10 mouse cellular contexts compared by ENCODE assay signal in genomic region chr2:174284807-174285457, GRCm38 (mm10). TPM values are rescaled to one million over a fixed set of nuclear protein-coding genes. Genes with fewer than 3 reads are reported as not detected.
DNase-seq lines count a peak whose midpoint lies in the region; ATAC-seq lines count a peak whose summit lies in the region.
"Had no signal": no experiment of that assay in that cellular context is flagged by ENCODE, and none has a peak within 500 bp of the region (broad histone marks: within the 10 kb centered on the region; RNA-seq: fewer than 3 reads in every experiment).

No protein-coding gene starts in this region.

- peaks cover 91% of the 10 kb centered on the region for H3K36me3 ChIP-seq in heart, embryonic 13.5 days
- H3K36me3 ChIP-seq in hindbrain, embryonic 16.5 days (ENCODE audit: control insufficient read depth, insufficient read depth, low read length): peaks cover 34% of the 10 kb centered on the region
- peaks cover 43% of the 10 kb centered on the region for H3K36me3 ChIP-seq in midbrain, embryonic 16.5 days (ENCODE audit: control insufficient read depth, insufficient read depth, low read length)

- no peak overlapping the region for H3K9ac ChIP-seq in heart, embryonic 13.5 days
- no peak overlapping the region for H3K9ac ChIP-seq in hindbrain, embryonic 16.5 days (ENCODE audit: low read depth, low read length)
- no peak overlapping the region for H3K9ac ChIP-seq in midbrain, embryonic 16.5 days (ENCODE audit: low read depth, low read length)

- no peak for ATAC-seq in heart, embryonic 13.5 days (ENCODE audit: extremely low read depth, insufficient number of reproducible peaks, low FRiP score, low TSS enrichment)
- no peak for ATAC-seq in hindbrain, embryonic 16.5 days
- ATAC-seq in midbrain, embryonic 16.5 days: no peak
- ATAC-seq: CD4-positive, CD25-positive, alpha-beta regulatory T cell, adult 4 months; inflammation-experienced regulatory T-cells, adult 6 months had no signal

- peaks cover 75% of the 10 kb centered on the region for H3K27me3 ChIP-seq in heart, embryonic 13.5 days (replicated peaks)
- peaks cover 29% of the 10 kb centered on the region for H3K27me3 ChIP-seq in hindbrain, embryonic 16.5 days (replicated peaks; ENCODE audit: control insufficient read depth, insufficient read depth, low read length)
- peaks cover 27% of the 10 kb centered on the region for H3K27me3 ChIP-seq in midbrain, embryonic 16.5 days (ENCODE audit: control insufficient read depth, insufficient read depth, low read depth, low read length)

- H3K4me1 ChIP-seq in heart, embryonic 13.5 days: peaks cover 10% of the 10 kb centered on the region
- peaks cover 11% of the 10 kb centered on the region for H3K4me1 ChIP-seq in hindbrain, embryonic 16.5 days (ENCODE audit: control insufficient read depth, insufficient read depth, low read depth, low read length)
- peaks cover 1% of the 10 kb centered on the region for H3K4me1 ChIP-seq in midbrain, embryonic 16.5 days (ENCODE audit: control insufficient read depth, insufficient read depth, low read length)

- H3K4me3 ChIP-seq in heart, embryonic 13.5 days: peak overlapping the region; percentile 35
- peak overlapping the region; percentile 32 for H3K4me3 ChIP-seq in hindbrain, embryonic 16.5 days (ENCODE audit: low read length)
- peak overlapping the region; percentile 32 for H3K4me3 ChIP-seq in midbrain, embryonic 16.5 days (ENCODE audit: low read depth, low read length)

- WGBS in heart, embryonic 13.5 days: 50% methylated on average over 56 of the region's 58 CpGs
- WGBS in hindbrain, embryonic 16.5 days: 56% methylated on average over 58 of the region's 58 CpGs
- 55% methylated on average over 58 of the region's 58 CpGs for WGBS in midbrain, embryonic 16.5 days

- peak overlapping the region; percentile 61 for H3K4me2 ChIP-seq in heart, embryonic 13.5 days
- H3K4me2 ChIP-seq in hindbrain, embryonic 16.5 days (ENCODE audit: low read length): peak overlapping the region; percentile 54
- H3K4me2 ChIP-seq in midbrain, embryonic 16.5 days (ENCODE audit: low read length): peak overlapping the region; percentile 53

- DNase-seq in heart, postnatal 4 days: no peak
- peak; percentile 65 for DNase-seq in embryo, embryonic 11 days
- no peak for DNase-seq in layer of hippocampus, postnatal 14 days (ENCODE audit: low spot score in 2 of 2)
- DNase-seq in urinary bladder, adult 2 months (ENCODE audit: low spot score): no peak
- DNase-seq in thymus, postnatal 25 days: no peak

- H3K27ac ChIP-seq in heart, embryonic 13.5 days (replicated peaks): no peak overlapping the region
- H3K27ac ChIP-seq in hindbrain, embryonic 16.5 days (ENCODE audit: low read depth, low read length): no peak overlapping the region
- H3K27ac ChIP-seq in midbrain, embryonic 16.5 days (ENCODE audit: low read length): no peak overlapping the region

- peaks cover 31% of the 10 kb centered on the region; the same call in 1 of the 2 replicates for H3K9me3 ChIP-seq in heart, embryonic 13.5 days
- peaks cover 22% of the 10 kb centered on the region for H3K9me3 ChIP-seq in hindbrain, embryonic 16.5 days (ENCODE audit: control insufficient read depth, low read length)
- peaks cover 19% of the 10 kb centered on the region; the same call in 1 of the 2 replicates for H3K9me3 ChIP-seq in midbrain, embryonic 16.5 days (replicated peaks; ENCODE audit: control insufficient read depth, low read length, poor library complexity, severe bottlenecking)

RNA-seq across cellular contexts. Expression of gene Gnas, which starts 0.8 kb away (rescaled TPM):
- polyA plus RNA-seq in heart, embryonic 13.5 days (2015; fragmentation: Nextera tagmentation; extraction: Ambion mirVana): 1,244 and 1,252 TPM in 2 replicates
- 1,000 to 10,000 TPM; 1,794 to 1,822 TPM for total RNA-seq in heart, postnatal 4 days (2021)
- 1,030 and 1,626 TPM in 2 replicates for polyA plus RNA-seq in hindbrain, embryonic 16.5 days (2015; fragmentation: Nextera tagmentation; extraction: Ambion mirVana)
- 1,445 and 1,454 TPM in 2 replicates for polyA plus RNA-seq in midbrain, embryonic 16.5 days (2015; fragmentation: Nextera tagmentation; extraction: Ambion mirVana)
- total RNA-seq in layer of hippocampus, postnatal 14 days (2021): 1,000 to 10,000 TPM; 1,917 to 1,971 TPM
- polyA plus RNA-seq in urinary bladder, adult 2 months (2012; rRNA removed): 1,052 and 1,187 TPM in 2 replicates
